Mouse (Mus musculus): ENCODE data around the gene Cd8a.
A peak's percentile ranks its signal among the peaks of the same experiment; 100 is the strongest.
"Not testable (repeated sequence)": the region's sequence is repeated elsewhere in the genome, so short reads cannot be mapped to it uniquely, and the experiment has no call there.

The Cd8a gene

DNA sequence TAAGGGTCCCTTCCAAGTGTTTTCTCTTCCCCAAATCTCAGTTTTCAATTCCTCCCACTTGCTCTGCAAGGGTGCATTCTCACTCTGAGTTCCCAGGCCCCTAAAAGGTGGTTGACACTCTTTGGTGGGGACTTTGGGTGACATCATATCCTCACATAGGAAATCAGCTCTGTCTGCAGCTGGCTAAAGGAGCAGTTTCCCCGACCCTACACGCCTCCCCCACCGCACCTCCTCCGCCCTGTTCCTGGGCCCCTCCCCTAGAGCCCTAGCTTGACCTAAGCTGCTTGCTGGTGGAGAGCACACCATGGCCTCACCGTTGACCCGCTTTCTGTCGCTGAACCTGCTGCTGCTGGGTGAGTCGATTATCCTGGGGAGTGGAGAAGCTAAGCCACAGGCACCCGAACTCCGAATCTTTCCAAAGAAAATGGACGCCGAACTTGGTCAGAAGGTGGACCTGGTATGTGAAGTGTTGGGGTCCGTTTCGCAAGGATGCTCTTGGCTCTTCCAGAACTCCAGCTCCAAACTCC is at the start of gene Cd8a:
Gene Cd8a (plus strand): TSS at position 179 of the 527 bp plus-strand sequence.
- peak; percentile 18 for DNase-seq (ENCODE audit: low spot score)

DNA sequence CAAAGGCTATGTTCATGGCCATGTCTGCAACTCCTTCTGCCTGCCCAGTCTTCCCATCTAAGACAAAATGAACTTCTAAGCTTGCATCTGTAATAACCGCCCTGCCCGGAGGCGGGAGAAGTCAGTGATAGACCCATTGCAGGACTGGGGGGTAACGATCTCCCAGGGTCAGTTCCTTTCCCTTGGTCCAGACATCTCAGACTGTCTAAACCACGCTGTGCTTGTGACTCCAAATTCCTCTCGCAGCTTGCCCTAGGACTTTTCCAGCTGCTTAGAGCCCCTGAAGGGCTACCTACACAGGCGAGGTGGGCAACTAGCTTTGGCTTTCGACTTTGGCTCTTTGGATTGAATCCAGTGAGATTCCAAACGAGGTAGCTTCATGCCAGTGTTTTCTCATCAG is 48.4 kb upstream of the Cd8a start:
- no peak for DNase-seq (ENCODE audit: low spot score)

GRCm38 (mm10) chr6:71329881-71330280 is 43.3 kb upstream of the Cd8a start:
- no peak for DNase-seq (ENCODE audit: low spot score)

DNA sequence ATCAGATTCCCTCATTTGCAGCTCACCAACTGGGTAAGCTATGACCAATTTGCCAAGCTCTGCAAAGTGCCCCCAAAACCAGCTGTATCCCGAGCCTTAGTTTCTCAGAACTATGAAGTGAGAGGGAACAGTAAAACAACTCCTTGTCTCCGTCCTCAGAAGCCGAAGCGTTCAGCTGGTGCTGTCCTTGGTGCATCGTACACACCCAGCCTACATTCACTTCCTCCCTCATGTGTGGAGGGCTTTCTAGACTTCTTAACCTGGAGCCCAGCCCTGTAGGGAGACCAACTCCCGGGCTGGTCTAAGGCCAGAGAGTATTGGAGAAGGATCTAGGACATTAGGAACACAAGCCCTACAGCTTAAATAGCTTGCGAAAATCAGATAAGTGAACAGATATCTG is 42.7 kb upstream of the Cd8a start:
- no peak for DNase-seq (ENCODE audit: low spot score)

DNA sequence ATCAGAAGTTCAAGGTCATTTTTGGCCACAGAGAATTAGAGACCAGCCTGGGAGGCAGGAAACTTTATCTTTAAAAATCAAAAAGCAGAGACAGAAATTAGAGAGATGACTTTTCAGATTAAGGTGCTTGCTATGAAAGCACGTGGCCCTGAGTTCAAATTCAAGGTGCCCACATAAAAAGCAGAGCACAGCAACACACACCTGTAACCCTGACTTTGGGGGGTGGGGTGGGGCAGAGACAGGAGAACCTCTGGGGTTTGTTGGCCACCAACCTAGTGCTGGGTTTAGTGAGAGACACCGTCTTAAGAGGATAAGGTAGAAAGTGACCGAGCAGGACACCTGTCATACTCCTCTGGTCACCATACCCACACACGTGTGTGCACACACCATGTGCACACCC is 41.7 kb upstream of the Cd8a start:
- DNase-seq (ENCODE audit: low spot score): not testable (repeated sequence)

DNA sequence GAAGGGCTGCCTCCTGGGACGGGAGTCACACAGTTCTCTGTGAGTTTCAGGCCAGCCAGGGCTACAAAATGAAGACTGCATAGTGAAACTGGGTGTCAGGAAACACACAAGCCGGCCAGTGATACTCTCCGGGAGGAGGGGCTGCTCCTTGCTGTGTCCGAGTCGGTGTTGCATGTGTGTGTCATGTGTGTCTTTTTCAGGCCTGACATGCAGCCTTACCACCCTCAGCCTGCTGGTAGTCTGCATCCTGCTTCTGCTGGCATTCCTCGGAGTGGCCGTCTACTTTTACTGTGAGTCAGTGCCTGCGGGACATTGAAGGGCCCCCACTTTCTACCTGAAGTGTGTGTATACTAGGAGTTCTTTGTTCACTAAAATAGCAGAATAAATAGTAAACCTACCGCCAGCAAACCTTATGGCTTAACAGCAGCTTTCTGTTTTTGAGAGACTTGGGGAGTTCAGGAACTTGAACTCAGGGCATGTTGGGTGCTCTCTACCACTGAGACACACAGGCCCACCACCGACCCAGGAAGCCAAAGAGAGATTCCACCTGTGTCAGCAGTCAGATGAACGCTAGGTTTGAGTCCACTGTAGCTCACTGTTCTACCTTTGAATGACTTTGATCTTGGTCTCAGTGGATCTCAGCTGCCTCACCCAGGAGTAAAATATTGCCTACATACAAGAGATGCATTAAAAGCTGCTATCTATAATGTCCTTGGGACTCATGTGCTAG is 40.8 kb upstream of the Cd8a start:
- no peak for DNase-seq (ENCODE audit: low spot score)

DNA sequence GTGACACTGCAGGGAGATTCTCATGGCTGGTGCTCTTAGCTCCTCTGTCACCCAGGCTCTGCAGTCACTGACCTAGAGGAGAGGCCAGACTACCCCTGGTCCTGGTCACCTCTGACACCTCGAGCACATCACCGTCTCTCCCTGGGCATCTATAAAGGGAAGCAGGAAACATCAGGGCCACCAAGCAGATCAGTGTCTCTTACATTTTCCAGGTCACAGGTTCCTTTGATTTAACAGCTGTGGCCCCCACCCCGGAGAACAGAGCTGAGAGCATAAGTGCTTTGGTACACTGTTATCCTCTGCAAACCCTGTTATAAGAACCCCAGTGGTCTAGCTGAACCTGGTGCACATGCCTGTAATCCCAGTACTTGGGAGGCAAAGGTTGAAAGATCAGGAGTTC is 40.2 kb upstream of the Cd8a start:
- DNase-seq (ENCODE audit: low spot score): peak; percentile 12

- DNase-seq (ENCODE audit: low spot score): no peak
Observed at GRCm38 (mm10) chr6:71333578-71334273, 39.5 kb upstream of the Cd8a start.

DNA sequence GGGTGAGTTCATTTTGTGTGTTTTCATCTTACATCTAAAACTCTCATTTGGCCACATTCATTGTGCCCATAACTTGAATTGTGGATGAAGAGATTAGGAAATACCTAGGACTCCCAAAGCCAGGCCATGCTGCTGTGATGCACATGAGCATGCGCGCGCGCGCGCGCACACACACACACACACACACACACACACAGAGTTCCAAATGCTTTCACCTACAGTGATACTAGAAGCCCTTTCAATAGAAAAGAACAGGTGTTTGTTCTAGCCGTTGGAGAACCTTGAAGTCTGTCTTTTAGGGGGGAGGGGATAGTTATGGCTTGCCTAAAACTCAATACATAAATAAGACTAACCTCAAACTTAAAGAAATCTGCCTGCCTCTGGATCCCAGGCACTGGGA is 35.6 kb upstream of the Cd8a start:
- no peak for DNase-seq (ENCODE audit: low spot score)

GRCm38 (mm10) chr6:71338941-71339340 is 34.3 kb upstream of the Cd8a start:
- DNase-seq (ENCODE audit: low spot score): no peak

- no peak for DNase-seq (ENCODE audit: low spot score)
Observed at GRCm38 (mm10) chr6:71339351-71339750, 33.9 kb upstream of the Cd8a start.

DNA sequence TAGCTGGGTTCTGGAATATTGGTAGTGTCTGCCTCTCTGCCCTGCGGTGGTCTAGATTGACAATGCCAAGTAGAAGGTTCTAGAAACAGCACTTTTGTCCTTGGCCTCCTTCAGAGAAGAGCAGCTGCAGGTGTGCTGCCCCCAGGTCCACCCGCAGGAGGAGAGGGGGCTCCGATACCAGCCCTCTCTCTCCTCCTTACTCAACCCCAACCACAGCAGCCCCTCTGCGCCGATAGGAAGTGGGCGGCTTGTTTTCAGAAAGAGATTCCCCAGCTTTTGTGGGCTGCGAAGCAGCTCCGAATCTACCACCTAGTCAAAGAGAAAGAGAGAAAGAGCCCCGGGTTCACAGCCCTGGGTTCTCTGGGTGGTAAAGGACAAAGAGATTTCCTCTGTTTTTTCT is 32.0 kb upstream of the Cd8a start:
- no peak for DNase-seq (ENCODE audit: low spot score)

DNA sequence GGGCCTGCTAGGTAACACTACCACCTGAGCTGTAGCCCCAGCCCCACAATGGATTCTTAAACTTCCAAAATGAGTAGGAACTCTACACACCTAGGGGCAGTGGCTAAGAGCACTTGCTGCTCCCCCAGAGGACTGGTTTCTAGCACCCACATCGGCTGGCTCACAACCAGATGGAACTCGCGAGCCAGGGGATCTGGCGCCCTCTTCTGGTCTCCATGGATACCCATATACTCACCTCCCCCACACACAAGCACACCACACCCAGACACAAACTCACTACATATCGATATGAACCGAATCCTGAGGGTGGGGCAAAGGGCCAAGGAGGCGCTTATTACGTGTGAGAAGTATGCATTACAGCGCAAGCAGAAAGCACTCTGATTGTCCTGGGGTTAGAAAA is 25.2 kb upstream of the Cd8a start:
- DNase-seq (ENCODE audit: low spot score): no peak

DNA sequence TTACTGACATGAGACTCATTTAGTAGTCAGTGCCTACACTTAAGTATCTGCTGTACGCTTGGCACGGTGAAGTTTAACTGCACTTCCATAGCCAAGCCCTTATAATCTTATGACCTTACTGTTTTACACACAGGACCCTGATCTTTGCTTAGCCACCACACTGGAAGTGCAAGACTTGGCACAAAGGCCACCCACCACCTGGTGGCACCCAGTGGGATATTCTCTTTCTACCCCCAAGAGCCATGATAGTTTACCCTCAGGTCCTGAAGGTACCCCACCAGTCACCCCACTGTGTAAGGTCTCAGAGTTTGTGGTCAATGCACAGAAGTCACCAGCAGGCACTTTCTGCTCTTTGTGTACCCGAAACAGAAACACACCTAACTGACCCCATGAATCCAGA is 22.0 kb upstream of the Cd8a start:
- no peak for DNase-seq (ENCODE audit: low spot score)

- no peak for DNase-seq (ENCODE audit: low spot score)
Observed at GRCm38 (mm10) chr6:71352201-71352600, 21.0 kb upstream of the Cd8a start.

DNA sequence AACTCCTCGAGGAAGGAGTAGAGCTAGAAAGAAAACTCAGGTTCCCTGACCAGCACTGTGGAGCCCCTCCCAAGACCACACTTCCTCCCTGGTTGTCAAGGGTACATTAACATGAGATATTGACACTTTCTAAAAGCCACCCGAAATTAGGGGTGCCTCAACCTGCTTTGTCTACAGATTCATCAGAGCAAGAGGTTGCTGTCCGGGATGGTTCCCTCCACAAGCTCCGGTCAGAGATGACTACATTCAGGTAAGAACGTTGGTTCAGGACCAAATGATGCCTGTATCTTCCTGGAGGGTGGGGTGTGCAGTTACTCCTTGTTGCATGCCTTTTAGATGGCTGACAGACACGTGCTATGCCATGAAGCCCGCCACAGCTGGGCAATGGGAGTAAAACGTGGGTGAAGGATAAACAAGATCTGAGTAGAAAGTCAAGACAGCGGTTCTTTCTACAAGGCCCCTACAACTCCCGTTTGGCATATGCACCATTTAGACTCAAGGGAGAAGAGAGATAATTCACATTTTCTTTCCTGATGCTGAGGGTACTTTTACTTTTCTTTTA is 20.3 kb upstream of the Cd8a start:
- DNase-seq (ENCODE audit: low spot score): no peak

DNA sequence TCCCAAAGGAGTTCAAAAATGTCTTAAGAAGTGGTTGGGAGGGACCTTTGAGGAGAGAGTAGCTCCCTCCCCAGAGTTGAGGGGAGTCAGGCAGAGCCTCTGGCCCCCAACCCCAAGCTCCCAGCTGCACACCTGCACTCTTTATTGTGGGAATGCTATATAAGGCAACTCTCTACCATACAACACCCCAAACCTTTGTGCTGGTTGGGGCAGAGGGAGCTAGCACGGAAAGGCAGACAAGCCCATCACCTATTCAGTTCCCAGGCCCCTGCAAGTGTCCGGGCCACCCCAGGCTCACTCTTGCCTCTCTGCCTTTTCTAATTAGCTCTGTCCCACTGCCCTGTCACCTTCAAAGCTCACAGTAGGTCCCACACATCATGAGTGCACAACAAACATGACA is 19.5 kb upstream of the Cd8a start:
- DNase-seq (ENCODE audit: low spot score): no peak

GRCm38 (mm10) chr6:71357493-71357892 is 15.7 kb upstream of the Cd8a start:
- no peak for DNase-seq (ENCODE audit: low spot score)

GRCm38 (mm10) chr6:71360221-71360620 is 13.0 kb upstream of the Cd8a start:
- DNase-seq (ENCODE audit: low spot score): no peak

- DNase-seq (ENCODE audit: low spot score): no peak
Observed at GRCm38 (mm10) chr6:71360751-71361150, 12.5 kb upstream of the Cd8a start.

DNA sequence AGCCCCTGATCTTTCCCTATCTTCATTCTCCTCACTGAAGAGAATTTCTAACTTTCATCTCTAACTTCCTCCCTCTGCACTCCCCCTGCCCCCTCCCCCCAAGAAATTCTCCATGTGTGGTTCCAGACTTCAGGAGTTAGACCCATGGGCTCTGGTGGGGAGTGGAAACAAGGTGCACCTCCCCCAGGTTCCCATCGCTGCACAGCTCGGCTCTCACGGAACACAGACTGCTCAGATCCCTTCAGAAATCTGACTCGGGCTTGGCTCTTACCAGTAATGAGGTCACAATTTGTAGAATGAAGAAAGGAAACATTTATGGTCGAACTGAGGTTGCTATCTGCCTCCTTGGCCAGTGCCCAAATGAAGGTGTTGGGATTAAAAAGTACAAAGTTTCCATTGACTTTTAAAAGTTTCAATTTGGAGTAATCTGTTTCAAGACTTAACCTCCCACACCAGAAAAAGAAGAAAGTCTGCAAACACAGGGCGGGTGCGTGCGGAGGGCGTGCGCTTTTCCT is 12.0 kb upstream of the Cd8a start:
- no peak for DNase-seq (ENCODE audit: low spot score)

GRCm38 (mm10) chr6:71363995-71364394 is 9.2 kb upstream of the Cd8a start:
- no peak for DNase-seq (ENCODE audit: low spot score)

GRCm38 (mm10) chr6:71369416-71369815 is 3.8 kb upstream of the Cd8a start:
- no peak for DNase-seq (ENCODE audit: low spot score)
